Mouse (Mus musculus): ENCODE results near the gene Olfr1022. TPM values are rescaled to one million over a fixed set of nuclear protein-coding genes. Genes with fewer than 3 reads are reported as not detected.

Gene Olfr1022
- polyA plus RNA-seq (2021; fragmentation: Nextera tagmentation) = not detected in 2 replicates
- long read RNA-seq, experiment 1 = 0 reads
- long read RNA-seq, experiment 2 = 0 reads

GRCm38 (mm10) chr2:85868294-85868693 lies at the start of gene Olfr1022:
Olfr1022 (plus strand) TSS chr2:85868594.

GRCm38 (mm10) chr2:85845383-85845782 lies 23.0 kb upstream of the Olfr1022 start, which contains the start of gene Olfr1019:
Olfr1019 (minus strand) TSS chr2:85845483.

GRCm38 (mm10) chr2:85846730-85847129 lies 21.7 kb upstream of the Olfr1022 start, which contains the start of gene Olfr1020:
Olfr1020 (plus strand) TSS chr2:85847030.

GRCm38 (mm10) chr2:85885340-85885739 lies 16.9 kb downstream of the Olfr1022 start, which contains the start of gene Olfr1023:
Olfr1023 (plus strand) TSS chr2:85885640.

GRCm38 (mm10) chr2:85904952-85905351 lies 36.6 kb downstream of the Olfr1022 start, which contains the start of gene Olfr1024:
Olfr1024 (minus strand) TSS chr2:85905052.

GRCm38 (mm10) chr2:85914893-85915292 lies 46.5 kb downstream of the Olfr1022 start, which contains the start of gene Olfr1025-ps1:
Olfr1025-ps1 (plus strand) TSS chr2:85915193.

Other genes with a start within 250 kb of the Olfr1022 start
- not detected in 2 replicates for gene Olfr1002, start 217.9 kb upstream of the Olfr1022 start, polyA plus RNA-seq (2021; fragmentation: Nextera tagmentation)
- not detected in 2 replicates for gene Olfr154, start 204.1 kb upstream of the Olfr1022 start, polyA plus RNA-seq (2021; fragmentation: Nextera tagmentation)
- gene Olfr1006, start 189.8 kb upstream of the Olfr1022 start, polyA plus RNA-seq (2021; fragmentation: Nextera tagmentation) = not detected in 2 replicates
- gene Olfr1008, start 179.2 kb upstream of the Olfr1022 start, polyA plus RNA-seq (2021; fragmentation: Nextera tagmentation) = not detected in 2 replicates
- gene Olfr1009, start 153.2 kb upstream of the Olfr1022 start, polyA plus RNA-seq (2021; fragmentation: Nextera tagmentation) = not detected in 2 replicates
- not detected in 2 replicates for gene Olfr1012, start 105.8 kb upstream of the Olfr1022 start, polyA plus RNA-seq (2021; fragmentation: Nextera tagmentation)
- gene Olfr1013, start 101.5 kb upstream of the Olfr1022 start, polyA plus RNA-seq (2021; fragmentation: Nextera tagmentation) = not detected in 2 replicates
- not detected in 2 replicates for gene Olfr1014, start 95.9 kb upstream of the Olfr1022 start, polyA plus RNA-seq (2021; fragmentation: Nextera tagmentation)
- not detected in 2 replicates for gene Olfr1015, start 86.6 kb upstream of the Olfr1022 start, polyA plus RNA-seq (2021; fragmentation: Nextera tagmentation)
- not detected in 2 replicates for gene Olfr1016, start 66.0 kb upstream of the Olfr1022 start, polyA plus RNA-seq (2021; fragmentation: Nextera tagmentation)
- gene Olfr1018, start 50.1 kb upstream of the Olfr1022 start, polyA plus RNA-seq (2021; fragmentation: Nextera tagmentation) = not detected in 2 replicates
- not detected in 2 replicates for gene Olfr1019, start 23.1 kb upstream of the Olfr1022 start, polyA plus RNA-seq (2021; fragmentation: Nextera tagmentation)
- gene Olfr1020, start 21.6 kb upstream of the Olfr1022 start, polyA plus RNA-seq (2021; fragmentation: Nextera tagmentation) = not detected in 2 replicates
- gene Olfr1023, start 17.0 kb downstream of the Olfr1022 start, polyA plus RNA-seq (2021; fragmentation: Nextera tagmentation) = not detected in 2 replicates
- gene Olfr1024, start 36.5 kb downstream of the Olfr1022 start, polyA plus RNA-seq (2021; fragmentation: Nextera tagmentation) = not detected in 2 replicates
- gene Olfr1025-ps1, start 46.6 kb downstream of the Olfr1022 start, polyA plus RNA-seq (2021; fragmentation: Nextera tagmentation) = not detected in 2 replicates
- not detected in 2 replicates for gene Olfr1026, start 53.0 kb downstream of the Olfr1022 start, polyA plus RNA-seq (2021; fragmentation: Nextera tagmentation)
- not detected in 2 replicates for gene Olfr1028, start 81.8 kb downstream of the Olfr1022 start, polyA plus RNA-seq (2021; fragmentation: Nextera tagmentation)
- gene Olfr1029, start 105.3 kb downstream of the Olfr1022 start, polyA plus RNA-seq (2021; fragmentation: Nextera tagmentation) = not detected in 2 replicates
- not detected in 2 replicates for gene Olfr1030, start 110.7 kb downstream of the Olfr1022 start, polyA plus RNA-seq (2021; fragmentation: Nextera tagmentation)
- not detected in 2 replicates for gene Olfr1031, start 121.7 kb downstream of the Olfr1022 start, polyA plus RNA-seq (2021; fragmentation: Nextera tagmentation)
- not detected in 2 replicates for gene Olfr1032, start 136.9 kb downstream of the Olfr1022 start, polyA plus RNA-seq (2021; fragmentation: Nextera tagmentation)
- not detected in 2 replicates for gene Olfr1033, start 152.0 kb downstream of the Olfr1022 start, polyA plus RNA-seq (2021; fragmentation: Nextera tagmentation)
- gene Olfr1034, start 177.3 kb downstream of the Olfr1022 start, polyA plus RNA-seq (2021; fragmentation: Nextera tagmentation) = not detected in 2 replicates
- not detected in 2 replicates for gene Olfr1036, start 205.4 kb downstream of the Olfr1022 start, polyA plus RNA-seq (2021; fragmentation: Nextera tagmentation)
- gene Olfr1037, start 218.8 kb downstream of the Olfr1022 start, polyA plus RNA-seq (2021; fragmentation: Nextera tagmentation) = not detected in 2 replicates

Measured in left cerebral cortex, adult 6 months (tissue).